ENCODE assay signal across 8 mouse cellular contexts in genomic region chr5:147357536-147357935, GRCm38 (mm10). TPM values are rescaled to one million over a fixed set of nuclear protein-coding genes. Genes with fewer than 3 reads are reported as not detected.
A peak's percentile ranks its signal among the peaks of the same experiment; 100 is the strongest.
DNase-seq lines count a peak whose midpoint lies in the region; ATAC-seq lines count a peak whose summit lies in the region.

No protein-coding gene starts in this region.

- no peaks in the 10 kb centered on the region for H3K27me3 ChIP-seq in forebrain, embryonic 11.5 days (ENCODE audit: control insufficient read depth, insufficient read depth, low read length)
- H3K27me3 ChIP-seq in forebrain, embryonic 10.5 days (ENCODE audit: poor library complexity, severe bottlenecking) = no peaks in the 10 kb centered on the region
- no peaks in the 10 kb centered on the region for H3K27me3 ChIP-seq in neural tube, embryonic 15.5 days (replicated peaks)

- H3K4me3 ChIP-seq in forebrain, embryonic 11.5 days (ENCODE audit: low read depth, low read length) = no peak overlapping the region
- no peak overlapping the region for H3K4me3 ChIP-seq in forebrain, embryonic 10.5 days
- no peak overlapping the region for H3K4me3 ChIP-seq in neural tube, embryonic 15.5 days (replicated peaks)

- no peaks in the 10 kb centered on the region for H3K36me3 ChIP-seq in forebrain, embryonic 11.5 days (ENCODE audit: control insufficient read depth, insufficient read depth, low read length)
- H3K36me3 ChIP-seq in forebrain, embryonic 10.5 days (replicated peaks) = no peaks in the 10 kb centered on the region
- no peaks in the 10 kb centered on the region for H3K36me3 ChIP-seq in neural tube, embryonic 15.5 days

- no peak overlapping the region for H3K27ac ChIP-seq in forebrain, embryonic 11.5 days (ENCODE audit: low read depth, low read length)
- no peak overlapping the region for H3K27ac ChIP-seq in forebrain, embryonic 10.5 days
- no peak overlapping the region for H3K27ac ChIP-seq in neural tube, embryonic 15.5 days (replicated peaks)

- no peaks in the 10 kb centered on the region for H3K9me3 ChIP-seq in forebrain, embryonic 11.5 days (ENCODE audit: control insufficient read depth, low read length)
- H3K9me3 ChIP-seq in forebrain, embryonic 10.5 days = no peaks in the 10 kb centered on the region
- no peaks in the 10 kb centered on the region for H3K9me3 ChIP-seq in neural tube, embryonic 15.5 days (replicated peaks)

- H3K9ac ChIP-seq in forebrain, embryonic 11.5 days (ENCODE audit: low read length) = no peak overlapping the region
- no peak overlapping the region for H3K9ac ChIP-seq in neural tube, embryonic 15.5 days (replicated peaks)

- peak; percentile 63 for DNase-seq in forebrain, embryonic 11.5 days (ENCODE audit: low spot score)
- no peak for DNase-seq in forebrain, embryonic 10.5 days (ENCODE audit: extremely low spot score, low spot score)
- DNase-seq in neural tube, embryonic 10.5 days (ENCODE audit: extremely low spot score, low spot score) = peak; percentile 35
- DNase-seq in cerebellum, postnatal 25 days = peak; percentile 12 to 36
- peak; percentile 46 for DNase-seq in retina, embryonic 14.5 days (ENCODE audit: low spot score)
- DNase-seq in left cerebral cortex, adult 11 months (ENCODE audit: low spot score) = no peak
- DNase-seq in right cerebral cortex, postnatal 10 days (ENCODE audit: low spot score in 2 of 2) = no peak

- 42% methylated on average over 3 of the region's 3 CpGs for WGBS in forebrain, embryonic 11.5 days
- WGBS in forebrain, embryonic 10.5 days = 48% methylated on average over 3 of the region's 3 CpGs
- WGBS in neural tube, embryonic 15.5 days = 39% methylated on average over 3 of the region's 3 CpGs

- no peaks in the 10 kb centered on the region for H3K4me1 ChIP-seq in forebrain, embryonic 11.5 days (replicated peaks; ENCODE audit: control insufficient read depth, insufficient read depth, low read length)
- H3K4me1 ChIP-seq in forebrain, embryonic 10.5 days = no peaks in the 10 kb centered on the region
- H3K4me1 ChIP-seq in neural tube, embryonic 15.5 days = no peaks in the 10 kb centered on the region

- ATAC-seq in forebrain, embryonic 11.5 days (replicated peaks; ENCODE audit: low FRiP score) = no peak
- no peak for ATAC-seq in neural tube, embryonic 15.5 days (ENCODE audit: low FRiP score)

- H3K4me2 ChIP-seq in forebrain, embryonic 11.5 days (ENCODE audit: low read depth, low read length, severe bottlenecking) = no peak overlapping the region
- no peak overlapping the region for H3K4me2 ChIP-seq in neural tube, embryonic 15.5 days

RNA-seq across cellular contexts. Expression of gene Urad, which starts 35.3 kb away (rescaled TPM):
- polyA plus RNA-seq in forebrain, embryonic 11.5 days (2014; fragmentation: Nextera tagmentation; extraction: Ambion mirVana) = not detected in 2 replicates
- polyA plus RNA-seq in forebrain, embryonic 10.5 days (2016; fragmentation: Nextera tagmentation; extraction: Ambion mirVana) = not detected in 2 replicates
- polyA plus RNA-seq in neural tube, embryonic 15.5 days (2015; fragmentation: Nextera tagmentation; extraction: Ambion mirVana) = 0.24 TPM in 1 of 2 replicates, not detected in the other

RNA-seq across cellular contexts. Expression of gene Flt3, which starts 42.8 kb away (rescaled TPM):
- 0.08 TPM in 1 of 2 replicates, not detected in the other for polyA plus RNA-seq in forebrain, embryonic 11.5 days (2014; fragmentation: Nextera tagmentation; extraction: Ambion mirVana)
- polyA plus RNA-seq in forebrain, embryonic 10.5 days (2016; fragmentation: Nextera tagmentation; extraction: Ambion mirVana) = 0.04 TPM in 1 of 2 replicates, not detected in the other
- 2.4 and 2.6 TPM in 2 replicates for polyA plus RNA-seq in neural tube, embryonic 15.5 days (2015; fragmentation: Nextera tagmentation; extraction: Ambion mirVana)

RNA-seq across cellular contexts. Expression of gene Cdx2, which starts 50.5 kb away (rescaled TPM):
- not detected in 2 replicates for polyA plus RNA-seq in forebrain, embryonic 11.5 days (2014; fragmentation: Nextera tagmentation; extraction: Ambion mirVana)
- polyA plus RNA-seq in forebrain, embryonic 10.5 days (2016; fragmentation: Nextera tagmentation; extraction: Ambion mirVana) = not detected in 2 replicates
- 3.1 TPM in 1 of 2 replicates, not detected in the other for polyA plus RNA-seq in neural tube, embryonic 15.5 days (2015; fragmentation: Nextera tagmentation; extraction: Ambion mirVana)

Comparison
In these comparisons a context has a peak if more than half of its experiments do, and no peak if none do; other contexts are left out.
1. DNase-seq: peak in forebrain, embryonic 11.5 days (single experiment), neural tube, embryonic 10.5 days (single experiment), cerebellum, postnatal 25 days (2 of 2) and retina, embryonic 14.5 days (single experiment); none in forebrain, embryonic 10.5 days (single experiment), left cerebral cortex, adult 11 months (single experiment) and right cerebral cortex, postnatal 10 days (0 of 2).